Mouse (Mus musculus) hindbrain, postnatal 0 days (tissue): Measurements from ENCODE around the gene Slc48a1. TPM values are rescaled to one million over a fixed set of nuclear protein-coding genes. Genes with fewer than 3 reads are reported as not detected.

Experiments used
- ATAC-seq: fragments of 200-750 bp; cut with Nextera tagmentation; 2 replicates; pipeline ENCODE4 v1.8.0; 2017; ENCODE audit warnings: mild to moderate bottlenecking, moderate TSS enrichment, moderate library complexity
- DNase-seq: peaks from one replicate; pipeline ENCODE4 v3.0.0-alpha.2; 2015; ENCODE audit warnings: low spot score
- H3K27ac ChIP-seq: fragments of 300-500 bp; sonication (generic); 2 replicates; pipeline ENCODE4 v1.5.1; 2014; ENCODE audit warnings: mild to moderate bottlenecking
- H3K27me3 ChIP-seq: fragments of 300-500 bp; sonication (generic); 2 replicates; pipeline ENCODE4 v1.6.1; 2014; ENCODE audit warnings: low read length, mixed read lengths; ENCODE audit not compliant: insufficient read depth
- H3K36me3 ChIP-seq: fragments of 300-500 bp; sonication (generic); 2 replicates; pipeline ENCODE4 v1.6.1; 2014; ENCODE audit warnings: low read length, mixed read lengths; ENCODE audit not compliant: insufficient read depth
- H3K4me1 ChIP-seq: fragments of 300-500 bp; sonication (generic); 2 replicates; pipeline ENCODE4 v1.6.1; 2014; ENCODE audit warnings: antibody characterized with exemption, low read length, mixed read lengths; ENCODE audit not compliant: insufficient read depth
- H3K4me2 ChIP-seq: fragments of 300-500 bp; sonication (generic); 2 replicates; pipeline ENCODE4 v1.6.1; 2014; ENCODE audit warnings: low read depth, mild to moderate bottlenecking, low read length, moderate library complexity, mixed read lengths
- H3K4me3 ChIP-seq: fragments of 300-500 bp; sonication (generic); 2 replicates; pipeline ENCODE4 v1.5.1; 2014; ENCODE audit warnings: low read length
- H3K9ac ChIP-seq: fragments of 300-500 bp; sonication (generic); replicated peaks from 2 replicates; pipeline ENCODE4 v1.6.1; 2014; ENCODE audit warnings: mild to moderate bottlenecking, low read length, moderate library complexity, mixed read lengths
- H3K9me3 ChIP-seq: fragments of 300-500 bp; sonication (generic); 2 replicates; pipeline ENCODE4 v1.6.1; 2016; ENCODE audit warnings: low read length, mixed read lengths
- CTCF ChIP-seq: IDR thresholded peaks from 2 replicates; pipeline ENCODE4 v1.5.1; 2016; ENCODE audit warnings: antibody characterized with exemption, control low read depth, low read depth
- WGBS: fragments of 180-500 bp; shearing (Covaris S2); extraction: QIAGEN DNeasy Blood & Tissue Kit; methylation state at CpG from one replicate; pipeline ENCODE4 v1.1.7; 2014; 5-methylcytosine and 5-hydroxymethylcytosine counted together
- polyA plus RNA-seq: library from polyadenylated mRNA; unstranded; fragments of >200 nt; fragmentation: Nextera tagmentation; extraction: Ambion mirVana; gene quantifications from 2 replicates; pipeline ENCODE4 v1.2.1, GENCODE M21; 2015
- total RNA-seq: library from RNA; depleted of rRNA; stranded (reverse); fragments of >200 nt; gene quantifications from 2 replicates; pipeline ENCODE4 v1.2.3, GENCODE M21; 2014

Gene Slc48a1
- total and polyA plus RNA-seq, 2 experiments from 2014 or later: 89.3 to 152 TPM

- no peak overlapping the region for H3K27ac ChIP-seq
- DNase-seq: no peak
- H3K4me1 ChIP-seq: peaks cover 23% of the 10 kb centered on the region
- no peak overlapping the region for H3K9ac ChIP-seq
- H3K4me2 ChIP-seq: no peak overlapping the region
- no peaks in the 10 kb centered on the region for H3K9me3 ChIP-seq
- H3K27me3 ChIP-seq: no peaks in the 10 kb centered on the region
- no peak for ATAC-seq
- WGBS: 58% methylated on average over 13 of the region's 13 CpGs
- H3K36me3 ChIP-seq: peaks cover 12% of the 10 kb centered on the region; the same call in 1 of the 2 replicates
- H3K4me3 ChIP-seq: no peak overlapping the region
- TF ChIP-seq CTCF: no peak; the same call in 1 of the 2 replicates
Measured at GRCm38 (mm10) chr15:97761438-97761837, 16.9 kb upstream of the Slc48a1 start.

GRCm38 (mm10) chr15:97762733-97763132 is 15.6 kb upstream of the Slc48a1 start:
- no peak overlapping the region for H3K4me2 ChIP-seq
- DNase-seq (no peak), ATAC-seq (no peak)
- H3K27ac ChIP-seq: no peak overlapping the region
- H3K4me1 ChIP-seq: peaks cover 30% of the 10 kb centered on the region
- H3K4me3 ChIP-seq: no peak overlapping the region
- no peak overlapping the region for H3K9ac ChIP-seq
- H3K27me3 ChIP-seq: no peaks in the 10 kb centered on the region
- peaks cover 11% of the 10 kb centered on the region; the same call in 1 of the 2 replicates for H3K36me3 ChIP-seq
- WGBS: 84% methylated on average over 9 of the region's 9 CpGs
- no peak for TF ChIP-seq CTCF
- no peaks in the 10 kb centered on the region for H3K9me3 ChIP-seq

GRCm38 (mm10) chr15:97763256-97764049 is 14.9 kb upstream of the Slc48a1 start:
- H3K4me1 ChIP-seq: peaks cover 35% of the 10 kb centered on the region
- no peak overlapping the region for H3K4me3 ChIP-seq
- H3K27me3 ChIP-seq: no peaks in the 10 kb centered on the region
- no peaks in the 10 kb centered on the region for H3K9me3 ChIP-seq
- DNase-seq (no peak), ATAC-seq (no peak)
- no peak overlapping the region for H3K9ac ChIP-seq
- no peak overlapping the region for H3K4me2 ChIP-seq
- H3K36me3 ChIP-seq: 0 out of 2 replicates have a peak, but pooled peaks cover 5% of the 10 kb centered on the region
- 62% methylated on average over 9 of the region's 9 CpGs for WGBS
- no peak for TF ChIP-seq CTCF
- no peak overlapping the region for H3K27ac ChIP-seq

DNA sequence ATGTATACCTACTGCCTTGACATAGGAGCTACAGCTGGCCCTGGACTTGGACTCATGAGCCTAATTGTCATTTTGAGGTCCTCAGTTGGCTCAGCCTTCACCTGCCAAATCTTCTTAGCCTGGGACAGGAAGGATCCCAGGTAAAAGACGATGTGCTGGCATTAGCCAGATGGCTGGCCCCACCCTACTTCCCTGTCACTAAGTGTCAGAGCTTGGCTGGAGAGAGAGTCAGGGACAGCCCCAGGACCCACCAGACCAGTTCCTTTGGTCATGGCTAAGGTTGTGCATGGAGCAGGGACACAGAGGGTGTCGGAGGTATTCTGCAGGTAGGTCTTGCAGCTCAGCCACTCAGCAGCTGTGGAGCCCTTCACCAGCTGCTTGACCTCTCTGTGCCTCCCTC is 13.8 kb upstream of the Slc48a1 start:
- Histone ChIP-seq H3K27ac (no peak overlapping the region), H3K4me3 (no peak overlapping the region), H3K9ac (no peak overlapping the region), H3K4me2 (no peak overlapping the region), H3K36me3 (no peaks in the 10 kb centered on the region), H3K9me3 (no peaks in the 10 kb centered on the region), H3K27me3 (no peaks in the 10 kb centered on the region), H3K4me1 (peaks cover 35% of the 10 kb centered on the region)
- 78% methylated on average over 2 of the region's 2 CpGs for WGBS
- DNase-seq: no peak
- no peak for TF ChIP-seq CTCF
- ATAC-seq: no peak

DNA sequence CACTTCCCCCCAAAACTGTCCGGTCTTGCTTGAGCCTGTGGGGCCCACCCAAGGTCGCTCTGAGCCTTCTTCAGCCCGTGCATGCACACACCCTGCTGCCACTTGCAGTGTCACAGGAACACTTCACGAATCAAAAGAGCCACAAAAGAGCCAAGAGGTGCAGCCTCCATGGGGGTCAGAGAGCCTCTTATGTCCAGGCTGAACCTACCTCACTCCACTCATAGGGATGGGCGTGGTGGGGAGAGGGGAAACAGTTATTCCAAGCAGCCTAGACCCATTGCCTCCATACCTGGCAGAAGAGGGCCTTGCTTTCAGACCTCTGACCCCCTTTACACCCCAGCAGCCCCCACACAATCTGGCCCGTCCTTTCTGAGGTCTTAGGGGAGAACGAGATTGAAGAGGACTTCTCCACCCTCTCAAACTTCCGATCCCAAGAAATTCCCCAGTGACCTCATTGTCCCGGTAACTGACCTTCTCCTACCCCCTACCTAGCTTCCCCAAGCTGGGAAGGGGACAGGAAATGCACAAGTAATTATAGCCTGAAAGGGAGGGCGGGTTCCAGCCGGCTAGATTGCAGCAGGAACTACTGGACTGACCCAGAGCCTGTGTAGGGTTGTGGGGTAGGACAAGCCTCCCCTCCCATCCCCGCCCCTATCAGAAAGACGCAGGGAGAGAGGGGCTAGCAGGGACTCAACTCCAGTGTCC is 13.1 kb upstream of the Slc48a1 start:
- no peaks in the 10 kb centered on the region for H3K36me3 ChIP-seq
- H3K27ac ChIP-seq: peak overlapping the region; percentile 20; the same call in 1 of the 2 replicates
- H3K9me3 ChIP-seq: no peaks in the 10 kb centered on the region
- 36% methylated on average over 13 of the region's 13 CpGs for WGBS
- peak overlapping the region; percentile 95 for H3K4me2 ChIP-seq
- DNase-seq (no peak), ATAC-seq (no peak)
- H3K4me3 ChIP-seq: peak overlapping the region; percentile 28
- H3K27me3 ChIP-seq: no peaks in the 10 kb centered on the region
- peak overlapping the region; percentile 63 for H3K9ac ChIP-seq
- H3K4me1 ChIP-seq: peaks cover 35% of the 10 kb centered on the region
- no peak for TF ChIP-seq CTCF

DNA sequence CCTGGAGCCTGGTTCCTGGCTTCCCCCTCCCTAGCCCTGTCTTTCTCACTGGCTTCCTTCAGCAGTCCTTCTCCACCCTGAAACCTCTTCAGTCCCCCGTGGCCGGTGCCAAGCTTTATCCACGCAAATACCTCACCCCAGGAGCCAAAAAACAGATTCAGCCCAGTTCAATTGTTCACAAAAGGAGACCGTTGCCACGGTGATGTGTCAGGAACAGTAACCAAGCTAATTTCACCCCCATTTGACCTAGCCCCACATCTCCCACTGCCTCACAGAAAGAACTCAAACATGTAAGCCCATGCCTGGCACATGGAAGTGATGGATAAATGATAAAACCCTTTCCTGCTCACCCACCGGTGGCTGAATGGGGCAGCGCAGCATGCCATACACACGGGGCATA is 12.1 kb upstream of the Slc48a1 start:
- TF ChIP-seq CTCF: peak; percentile 15; the same call in 1 of the 2 replicates
- Histone ChIP-seq H3K4me1 (peaks cover 30% of the 10 kb centered on the region), H3K9me3 (no peaks in the 10 kb centered on the region), H3K36me3 (no peaks in the 10 kb centered on the region), H3K27me3 (no peaks in the 10 kb centered on the region), H3K4me3 (peak overlapping the region; percentile 51), H3K27ac (peak overlapping the region; percentile 78), H3K4me2 (peak overlapping the region; percentile 95), H3K9ac (peak overlapping the region; percentile 63)
- DNase-seq (peak; percentile 79), ATAC-seq (peak; percentile 51)
- WGBS: 2% methylated on average over 8 of the region's 8 CpGs
